8 mouse cellular contexts compared by ENCODE assay signal in genomic region chr4:123104651-123105450, GRCm38 (mm10). TPM values are rescaled to one million over a fixed set of nuclear protein-coding genes. Genes with fewer than 3 reads are reported as not detected.
DNase-seq lines count a peak whose midpoint lies in the region; ATAC-seq and TF ChIP-seq lines count a peak whose summit lies in the region.

Bmp8b (plus strand) TSS chr4:123105165.

- no peaks in the 10 kb centered on the region for H3K9me3 ChIP-seq in embryonic facial prominence, embryonic 11.5 days (replicated peaks; ENCODE audit: control insufficient read depth, low read length)
- H3K9me3 ChIP-seq in intestine, postnatal 0 days (ENCODE audit: control insufficient read depth), result no peaks in the 10 kb centered on the region
- H3K9me3 ChIP-seq in lung, embryonic 15.5 days, result no peaks in the 10 kb centered on the region
- H3K9me3 ChIP-seq in stomach, embryonic 14.5 days (ENCODE audit: control insufficient read depth, low read depth, low read length), result no peaks in the 10 kb centered on the region

- ATAC-seq in embryonic facial prominence, embryonic 11.5 days (replicated peaks; ENCODE audit: insufficient number of reproducible peaks, low FRiP score, low TSS enrichment, low read depth), result no peak
- ATAC-seq in intestine, postnatal 0 days, result peak; percentile 79
- ATAC-seq in lung, embryonic 15.5 days (ENCODE audit: borderline replicate concordance, extremely low read depth, low FRiP score, low TSS enrichment), result peak; percentile 62
- peak; percentile 65 for ATAC-seq in stomach, embryonic 14.5 days (ENCODE audit: insufficient number of reproducible peaks, insufficient read depth, low FRiP score, low read depth)
- ATAC-seq in frontal cortex, adult (ENCODE audit: low TSS enrichment), result no peak

- peaks cover 24% of the 10 kb centered on the region for H3K27me3 ChIP-seq in embryonic facial prominence, embryonic 11.5 days (ENCODE audit: control insufficient read depth, insufficient read depth, low read length)
- H3K27me3 ChIP-seq in intestine, postnatal 0 days (replicated peaks; ENCODE audit: control insufficient read depth, insufficient read depth, low read length), result peaks cover 21% of the 10 kb centered on the region
- H3K27me3 ChIP-seq in lung, embryonic 15.5 days, result peaks cover 51% of the 10 kb centered on the region
- peaks cover 17% of the 10 kb centered on the region for H3K27me3 ChIP-seq in stomach, embryonic 14.5 days (ENCODE audit: control insufficient read depth, insufficient read depth, low read length)

- H3K27ac ChIP-seq in embryonic facial prominence, embryonic 11.5 days (replicated peaks; ENCODE audit: low read depth, low read length), result no peak within 1 kb of the TSS
- no peak within 1 kb of the TSS for H3K27ac ChIP-seq in intestine, postnatal 0 days (ENCODE audit: low read depth, low read length)
- no peak within 1 kb of the TSS for H3K27ac ChIP-seq in lung, embryonic 15.5 days
- H3K27ac ChIP-seq in stomach, embryonic 14.5 days (ENCODE audit: low read length), result no peak within 1 kb of the TSS

- H3K4me1 ChIP-seq in embryonic facial prominence, embryonic 11.5 days (ENCODE audit: control insufficient read depth, insufficient read depth, low read length), result no peaks in the 10 kb centered on the region; the same call in 1 of the 2 replicates
- H3K4me1 ChIP-seq in intestine, postnatal 0 days (replicated peaks; ENCODE audit: control insufficient read depth, insufficient read depth, low read length), result 0 out of 2 replicates have a peak, but pooled peaks cover 3% of the 10 kb centered on the region
- H3K4me1 ChIP-seq in lung, embryonic 15.5 days, result peaks cover 10% of the 10 kb centered on the region
- 0 out of 2 replicates have a peak, but pooled peaks cover 5% of the 10 kb centered on the region for H3K4me1 ChIP-seq in stomach, embryonic 14.5 days (ENCODE audit: control insufficient read depth, insufficient read depth, low read length)

- no peak for TF ChIP-seq CTCF in intestine, postnatal 0 days (IDR thresholded peaks at IDR 0.05; ENCODE audit: low read depth)

- 4% methylated on average over 75 of the region's 75 CpGs for WGBS in embryonic facial prominence, embryonic 11.5 days
- WGBS in intestine, postnatal 0 days, result 4% methylated on average over 74 of the region's 75 CpGs
- 4% methylated on average over 75 of the region's 75 CpGs for WGBS in lung, embryonic 15.5 days
- 5% methylated on average over 75 of the region's 75 CpGs for WGBS in stomach, embryonic 14.5 days

- DNase-seq in ES-CJ7 (ENCODE audit: low read depth, low spot score), result peak; percentile 80
- DNase-seq in embryonic facial prominence, embryonic 11.5 days (ENCODE audit: low spot score), result no peak
- no peak for DNase-seq in cerebellum, adult 11 months
- DNase-seq in left cerebral cortex, adult 18-20 months (ENCODE audit: low spot score in 2 of 2), result no peak

- H3K4me3 ChIP-seq in embryonic facial prominence, embryonic 11.5 days (ENCODE audit: low read depth, low read length), result peak within 1 kb of the TSS; percentile 25
- peak within 1 kb of the TSS; percentile 29 for H3K4me3 ChIP-seq in intestine, postnatal 0 days (ENCODE audit: low read depth, low read length)
- H3K4me3 ChIP-seq in lung, embryonic 15.5 days, result peak within 1 kb of the TSS; percentile 26
- peak within 1 kb of the TSS; percentile 28 for H3K4me3 ChIP-seq in stomach, embryonic 14.5 days (ENCODE audit: low read depth, low read length)

- H3K9ac ChIP-seq in embryonic facial prominence, embryonic 11.5 days (replicated peaks; ENCODE audit: low read length), result no peak within 1 kb of the TSS
- H3K9ac ChIP-seq in intestine, postnatal 0 days (ENCODE audit: low read depth, low read length), result no peak within 1 kb of the TSS
- H3K9ac ChIP-seq in lung, embryonic 15.5 days, result no peak within 1 kb of the TSS
- H3K9ac ChIP-seq in stomach, embryonic 14.5 days (replicated peaks; ENCODE audit: low read depth, low read length), result 0 out of 2 replicates have a peak within 1 kb of the TSS, but pooled peaks have one; percentile 18

- no peaks in the 10 kb centered on the region for H3K36me3 ChIP-seq in embryonic facial prominence, embryonic 11.5 days (replicated peaks; ENCODE audit: control insufficient read depth, insufficient read depth, low read depth, low read length)
- H3K36me3 ChIP-seq in intestine, postnatal 0 days (ENCODE audit: control insufficient read depth, insufficient read depth), result no peaks in the 10 kb centered on the region
- no peaks in the 10 kb centered on the region for H3K36me3 ChIP-seq in lung, embryonic 15.5 days
- H3K36me3 ChIP-seq in stomach, embryonic 14.5 days (ENCODE audit: control insufficient read depth, insufficient read depth, low read length), result no peaks in the 10 kb centered on the region

- peak within 1 kb of the TSS; percentile 36 for H3K4me2 ChIP-seq in embryonic facial prominence, embryonic 11.5 days (ENCODE audit: low read depth, low read length)
- H3K4me2 ChIP-seq in intestine, postnatal 0 days (replicated peaks; ENCODE audit: low read depth), result peak within 1 kb of the TSS; percentile 66
- H3K4me2 ChIP-seq in lung, embryonic 15.5 days, result peak within 1 kb of the TSS; percentile 53
- peak within 1 kb of the TSS; percentile 42 for H3K4me2 ChIP-seq in stomach, embryonic 14.5 days (replicated peaks; ENCODE audit: low read depth, low read length)

RNA-seq across cellular contexts. Expression of gene Bmp8b, which starts in this region (rescaled TPM):
- 0.31 and 0.84 TPM in 2 replicates for polyA plus RNA-seq in embryonic facial prominence, embryonic 11.5 days (2014; fragmentation: Nextera tagmentation; extraction: Ambion mirVana)
- polyA plus RNA-seq in intestine, postnatal 0 days (2015; fragmentation: Nextera tagmentation; extraction: Ambion mirVana), result 0.30 and 0.41 TPM in 2 replicates
- 1.3 and 1.6 TPM in 2 replicates for polyA plus RNA-seq in lung, embryonic 15.5 days (2015; fragmentation: Nextera tagmentation; extraction: Ambion mirVana)
- polyA plus RNA-seq in stomach, embryonic 14.5 days (2014; fragmentation: Nextera tagmentation; extraction: Ambion mirVana), result 0.80 and 1.1 TPM in 2 replicates
- total RNA-seq in left cerebral cortex, adult 18-20 months (2021), result under 1 TPM in 1 of 2 experiments, not detected in 1; 0.23 TPM

Comparison
In these comparisons a context has a peak if more than half of its experiments do, and no peak if none do; other contexts are left out.
1. Peak in ATAC-seq, H3K4me3 ChIP-seq and H3K4me2 ChIP-seq in intestine, postnatal 0 days; RNA of the gene not detected or under 1 TPM.
2. ATAC-seq: peak in lung, embryonic 15.5 days (single experiment) and stomach, embryonic 14.5 days (single experiment); none in embryonic facial prominence, embryonic 11.5 days (single experiment) and frontal cortex, adult (single experiment).
3. Peak in every context shown above with its lines, with median percentiles within 50 percentile points of each other: H3K4me2 ChIP-seq and H3K4me3 ChIP-seq.